Mouse (Mus musculus) C2C12 (cell line): ENCODE data around the gene Tm6sf1. TPM values are rescaled to one million over a fixed set of nuclear protein-coding genes. Genes with fewer than 3 reads are reported as not detected.
A peak's percentile ranks its signal among the peaks of the same experiment; 100 is the strongest.

Source experiments
- H3K27me3 ChIP-seq: one replicate; pipeline ENCODE4 v1.6.1; 2011; ENCODE audit not compliant: control insufficient read depth, insufficient read depth, insufficient read length
- H3K36me3 ChIP-seq: one replicate; pipeline ENCODE4 v1.6.1; 2011; ENCODE audit not compliant: control insufficient read depth, insufficient read depth
- H3K4me3 ChIP-seq: one replicate; pipeline ENCODE4 v1.5.1; 2011; ENCODE audit warnings: mild to moderate bottlenecking, control low read depth; ENCODE audit not compliant: poor library complexity, insufficient read depth, severe bottlenecking
- H3K79me2 ChIP-seq: one replicate; pipeline ENCODE4 v1.6.1; 2011; ENCODE audit not compliant: control insufficient read depth, insufficient read depth
- H3K79me3 ChIP-seq: one replicate; pipeline ENCODE4 v1.6.1; 2011; ENCODE audit warnings: low read depth, control low read depth
- H3ac ChIP-seq: one replicate; pipeline ENCODE3; 2011; ENCODE audit warnings: low read depth; ENCODE audit not compliant: control insufficient read depth, insufficient read length
- CEBPB ChIP-seq: IDR thresholded peaks from one replicate; pipeline ENCODE4 v1.6.1; 2011; ENCODE audit warnings: low read depth, mild to moderate bottlenecking, control low read depth, moderate library complexity
- CTCF ChIP-seq: IDR thresholded peaks from one replicate; pipeline ENCODE4 v1.5.1; 2011; ENCODE audit not compliant: control insufficient read depth, insufficient read depth, insufficient read length
- FOSL1 ChIP-seq: IDR thresholded peaks from one replicate; pipeline ENCODE4 v1.8.0; 2011; ENCODE audit warnings: mild to moderate bottlenecking, low read length; ENCODE audit not compliant: poor library complexity, insufficient read depth, severe bottlenecking
- MAX ChIP-seq: IDR thresholded peaks from one replicate; pipeline ENCODE4 v1.6.1; 2011; ENCODE audit warnings: mild to moderate bottlenecking, control low read depth
- MYOD1 ChIP-seq: IDR thresholded peaks from one replicate; pipeline ENCODE4 v1.6.1; 2011; ENCODE audit warnings: low read depth; ENCODE audit not compliant: control insufficient read depth, insufficient read length
- MYOG ChIP-seq: IDR thresholded peaks from one replicate; pipeline ENCODE4 v1.6.1; 2011; ENCODE audit not compliant: control insufficient read depth, insufficient read length; ENCODE audit errors: extremely low read depth
- USF1 ChIP-seq: IDR thresholded peaks from one replicate; pipeline ENCODE4 v1.6.1; 2011; ENCODE audit warnings: low read depth, mild to moderate bottlenecking, control low read depth, moderate library complexity
- polyA plus RNA-seq: library from polyadenylated mRNA; unstranded; fragments of >200 nt; fragmentation: generic; extraction: Trizol; gene quantifications from one replicate; pipeline ENCODE4 v1.2.1, GENCODE M21; 2012; ENCODE audit warnings: missing spikeins

Tm6sf1 gene
- polyA plus RNA-seq, 1 experiment, result 0.05 TPM

- no peak for TF ChIP-seq MYOG
- no peak for TF ChIP-seq MAX
- no peak for TF ChIP-seq CEBPB
- TF ChIP-seq MYOD1, result no peak
- TF ChIP-seq USF1, result no peak
- TF ChIP-seq FOSL1, result no peak
- TF ChIP-seq CTCF, result no peak
- no peak overlapping the region for H3K4me3 ChIP-seq
- no peaks in the 10 kb centered on the region for H3K79me3 ChIP-seq
- H3ac ChIP-seq, result no peak overlapping the region
- no peaks in the 10 kb centered on the region for H3K79me2 ChIP-seq
- peaks cover 35% of the 10 kb centered on the region for H3K27me3 ChIP-seq
- H3K36me3 ChIP-seq, result no peaks in the 10 kb centered on the region
Measured at GRCm38 (mm10) chr7:81861921-81862320, 3.1 kb downstream of the Tm6sf1 start.

- TF ChIP-seq CTCF (no peak), MYOD1 (no peak)
- H3K36me3 ChIP-seq, result no peaks in the 10 kb centered on the region
- H3K79me3 ChIP-seq, result no peaks in the 10 kb centered on the region
- H3K27me3 ChIP-seq, result peaks cover 28% of the 10 kb centered on the region
- no peaks in the 10 kb centered on the region for H3K79me2 ChIP-seq
- H3K4me3 ChIP-seq, result no peak overlapping the region
- no peak overlapping the region for H3ac ChIP-seq
Measured at GRCm38 (mm10) chr7:81862587-81863583, 4.1 kb downstream of the Tm6sf1 start.

DNA sequence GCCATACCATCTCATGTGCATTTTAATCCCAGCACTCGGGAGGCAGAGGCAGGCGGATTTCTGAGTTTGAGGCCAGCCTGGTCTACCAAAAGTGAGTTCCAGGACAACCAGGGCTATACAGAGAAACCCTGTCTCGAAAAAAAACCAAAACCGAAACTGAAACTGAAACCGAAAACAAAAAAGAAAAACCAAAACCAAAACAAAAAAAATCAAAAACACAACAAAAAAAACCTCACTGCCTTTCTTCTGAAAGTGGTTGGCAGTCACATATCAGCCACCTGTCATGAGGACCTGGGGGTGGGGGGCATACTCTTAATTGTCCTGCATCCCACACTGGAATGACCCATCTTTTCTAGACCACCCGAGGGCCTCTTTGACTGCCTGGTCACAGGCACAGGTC lies 5.8 kb downstream of the Tm6sf1 start:
- Histone ChIP-seq H3K36me3 (no peaks in the 10 kb centered on the region), H3K27me3 (peaks cover 11% of the 10 kb centered on the region), H3K79me3 (no peaks in the 10 kb centered on the region), H3K4me3 (no peak overlapping the region), H3ac (no peak overlapping the region), H3K79me2 (no peaks in the 10 kb centered on the region)
- TF ChIP-seq USF1, result no peak
- TF ChIP-seq MAX, result no peak
- no peak for TF ChIP-seq CEBPB
- no peak for TF ChIP-seq CTCF
- no peak for TF ChIP-seq MYOD1
- no peak for TF ChIP-seq FOSL1
- no peak for TF ChIP-seq MYOG

- H3K4me3 ChIP-seq, result no peak overlapping the region
- no peaks in the 10 kb centered on the region for H3K36me3 ChIP-seq
- TF ChIP-seq USF1, result no peak
- TF ChIP-seq MYOD1, result no peak
- no peak for TF ChIP-seq MAX
- TF ChIP-seq CTCF, result no peak
- no peak for TF ChIP-seq MYOG
- no peak for TF ChIP-seq FOSL1
- no peak for TF ChIP-seq CEBPB
- peaks cover 5% of the 10 kb centered on the region for H3K27me3 ChIP-seq
- no peaks in the 10 kb centered on the region for H3K79me3 ChIP-seq
- H3K79me2 ChIP-seq, result no peaks in the 10 kb centered on the region
- no peak overlapping the region for H3ac ChIP-seq
Measured at GRCm38 (mm10) chr7:81865937-81866336, 7.1 kb downstream of the Tm6sf1 start.

GRCm38 (mm10) chr7:81867231-81867930 lies 8.6 kb downstream of the Tm6sf1 start:
- no peaks in the 10 kb centered on the region for H3K79me2 ChIP-seq
- no peaks in the 10 kb centered on the region for H3K79me3 ChIP-seq
- no peak for TF ChIP-seq CTCF
- H3K4me3 ChIP-seq, result no peak overlapping the region
- no peaks in the 10 kb centered on the region for H3K36me3 ChIP-seq
- H3K27me3 ChIP-seq, result peaks cover 3% of the 10 kb centered on the region
- H3ac ChIP-seq, result no peak overlapping the region

DNA sequence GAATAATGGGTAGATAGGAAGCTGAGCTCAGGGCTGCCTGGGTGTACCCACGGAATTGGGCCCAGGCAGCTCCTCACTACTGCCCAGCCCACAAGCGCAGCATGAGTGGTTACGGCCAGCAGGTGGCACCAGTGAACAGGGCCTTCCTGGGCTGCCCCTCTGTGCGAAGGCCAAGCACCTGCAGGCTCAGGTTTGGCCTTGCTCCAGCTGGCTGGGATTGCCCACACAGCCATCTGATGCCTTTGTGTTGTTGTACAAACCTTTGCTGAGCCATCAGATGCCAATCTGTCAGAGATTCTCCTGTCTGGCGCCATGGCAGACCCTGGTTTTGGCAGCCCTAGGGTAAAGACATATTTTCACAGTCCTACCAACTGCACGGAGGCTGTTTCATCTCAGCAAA lies 9.4 kb downstream of the Tm6sf1 start:
- no peaks in the 10 kb centered on the region for H3K79me2 ChIP-seq
- no peaks in the 10 kb centered on the region for H3K79me3 ChIP-seq
- H3K4me3 ChIP-seq, result no peak overlapping the region
- H3ac ChIP-seq, result no peak overlapping the region
- peak; percentile 94 for TF ChIP-seq CTCF
- no peak for TF ChIP-seq USF1
- peaks cover 3% of the 10 kb centered on the region for H3K27me3 ChIP-seq
- no peaks in the 10 kb centered on the region for H3K36me3 ChIP-seq
